Mouse (Mus musculus) small intestine, adult 2 months (tissue): ENCODE results near the gene Zdhhc9.

Source experiments
- CTCF ChIP-seq: fragments of 200-500 bp; IDR thresholded peaks from 2 replicates; pipeline ENCODE4 v1.5.1; 2012; ENCODE audit warnings: low read depth, mild to moderate bottlenecking, control low read depth, inconsistent platforms, low read length, moderate library complexity, mixed read lengths; ENCODE audit not compliant: insufficient replicate concordance, insufficient read length; ENCODE audit errors: extremely low read depth
- POLR2A ChIP-seq: fragments of 200-500 bp; IDR thresholded peaks from 2 replicates; pipeline ENCODE4 v1.6.1; 2012; ENCODE audit warnings: low read depth, mild to moderate bottlenecking, control low read depth, inconsistent platforms, low read length, moderate library complexity

- TF ChIP-seq POLR2A (no peak), CTCF (no peak)
These were observed 70.7 kb downstream of the Zdhhc9 start for GRCm38 (mm10) chrX:48138011-48138410.
